Mouse (Mus musculus): ENCODE data around the gene Ext2. TPM values are rescaled to one million over a fixed set of nuclear protein-coding genes. Genes with fewer than 3 reads are reported as not detected.

Ext2 gene
- polyA plus RNA-seq, 1 experiment from 2014 or later, result 102 TPM

DNA sequence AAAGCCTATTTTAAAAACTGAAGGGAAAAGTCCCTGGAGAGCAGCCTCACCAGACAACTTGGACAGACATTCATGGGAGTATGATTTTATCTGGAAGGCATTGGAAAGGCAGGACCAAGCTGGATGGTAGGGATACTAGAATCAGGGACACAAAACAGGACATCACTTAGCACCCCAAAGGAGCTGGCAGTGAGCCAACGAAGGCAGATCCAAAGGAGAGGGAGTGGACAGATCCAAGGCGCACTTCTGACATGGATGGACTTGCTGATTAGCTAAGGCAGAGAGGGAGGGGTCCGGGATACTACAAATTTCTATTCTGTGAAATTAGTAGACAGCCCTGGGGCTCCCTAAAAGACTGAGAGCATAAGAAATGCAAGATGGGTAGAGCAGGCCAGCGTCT is 16.8 kb downstream of the Ext2 start:
- H3K4me3 ChIP-seq (replicated peaks), result no peak overlapping the region
- no peak overlapping the region for H3K4me2 ChIP-seq
- no peaks in the 10 kb centered on the region for H3K27me3 ChIP-seq (replicated peaks)
- no peak overlapping the region for H3K27ac ChIP-seq
- H3K36me3 ChIP-seq, result peaks cover 16% of the 10 kb centered on the region
- no peak overlapping the region for H3K9ac ChIP-seq
- no peak for ATAC-seq (ENCODE audit: insufficient read depth, low FRiP score, low read depth)
- no peaks in the 10 kb centered on the region for H3K4me1 ChIP-seq
- H3K9me3 ChIP-seq, result no peaks in the 10 kb centered on the region
- 87% methylated on average over 4 of the region's 4 CpGs for WGBS

DNA sequence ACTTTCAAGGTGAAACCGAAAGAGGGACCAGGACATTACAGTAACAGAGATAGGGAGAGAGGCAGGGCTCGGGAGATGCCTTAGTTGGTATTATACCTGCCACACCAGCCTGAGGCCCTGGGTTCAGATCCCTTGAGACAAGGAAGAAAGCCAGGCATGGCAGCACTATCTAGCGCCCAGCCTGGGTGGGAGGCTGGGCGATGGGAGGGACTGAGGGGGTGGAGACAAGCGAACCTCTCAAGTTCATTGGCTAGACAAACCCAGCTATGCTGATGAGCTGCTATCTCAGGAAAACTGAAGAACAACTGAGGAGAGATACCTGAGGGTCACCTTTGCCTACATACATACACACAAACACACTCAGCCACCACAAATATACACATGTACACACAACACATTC is 17.3 kb downstream of the Ext2 start:
- H3K4me2 ChIP-seq, result no peak overlapping the region
- no peak for ATAC-seq (ENCODE audit: insufficient read depth, low FRiP score, low read depth)
- 84% methylated on average over 5 of the region's 5 CpGs for WGBS
- H3K4me1 ChIP-seq, result no peaks in the 10 kb centered on the region
- H3K9ac ChIP-seq, result no peak overlapping the region
- peaks cover 12% of the 10 kb centered on the region for H3K36me3 ChIP-seq
- no peak overlapping the region for H3K27ac ChIP-seq
- no peaks in the 10 kb centered on the region for H3K27me3 ChIP-seq (replicated peaks)
- no peaks in the 10 kb centered on the region for H3K9me3 ChIP-seq
- H3K4me3 ChIP-seq (replicated peaks), result no peak overlapping the region

- H3K9ac ChIP-seq, result no peak overlapping the region
- H3K4me1 ChIP-seq, result no peaks in the 10 kb centered on the region
- H3K4me2 ChIP-seq, result no peak overlapping the region
- no peaks in the 10 kb centered on the region for H3K27me3 ChIP-seq (replicated peaks)
- H3K27ac ChIP-seq, result no peak overlapping the region
- ATAC-seq (ENCODE audit: insufficient read depth, low FRiP score, low read depth), result no peak
- H3K4me3 ChIP-seq (replicated peaks), result no peak overlapping the region
- H3K9me3 ChIP-seq, result no peaks in the 10 kb centered on the region
- WGBS, result 91% methylated on average over 2 of the region's 2 CpGs
- H3K36me3 ChIP-seq, result peaks cover 18% of the 10 kb centered on the region
These were observed 19.4 kb downstream of the Ext2 start for GRCm38 (mm10) chr2:93802947-93803346.

DNA sequence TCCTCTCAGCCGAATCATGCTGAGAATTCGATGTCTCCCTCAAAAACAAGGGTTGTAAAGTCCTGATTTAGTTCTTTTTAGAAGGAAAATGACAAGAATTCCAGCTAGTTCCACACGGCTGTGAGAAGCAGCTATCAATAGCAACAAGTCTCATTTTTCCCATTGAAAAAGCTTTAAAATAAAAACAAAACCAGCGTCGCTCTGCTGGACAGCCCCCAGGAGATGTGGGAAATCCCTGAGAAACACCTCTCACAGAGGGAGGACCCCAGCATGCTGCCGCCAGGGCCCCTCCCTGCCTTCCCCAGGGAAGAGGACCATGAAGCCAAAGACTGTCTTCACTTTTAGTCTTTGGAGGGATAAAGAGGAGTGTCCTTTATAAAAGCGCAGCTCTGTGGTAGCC is 21.3 kb downstream of the Ext2 start:
- no peak for ATAC-seq (ENCODE audit: insufficient read depth, low FRiP score, low read depth)
- no peak overlapping the region for H3K27ac ChIP-seq
- no peak overlapping the region for H3K4me3 ChIP-seq (replicated peaks)
- H3K27me3 ChIP-seq (replicated peaks), result no peaks in the 10 kb centered on the region
- H3K36me3 ChIP-seq, result peaks cover 19% of the 10 kb centered on the region
- 87% methylated on average over 7 of the region's 7 CpGs for WGBS
- no peaks in the 10 kb centered on the region for H3K9me3 ChIP-seq
- no peaks in the 10 kb centered on the region for H3K4me1 ChIP-seq
- H3K4me2 ChIP-seq, result no peak overlapping the region
- no peak overlapping the region for H3K9ac ChIP-seq

GRCm38 (mm10) chr2:93797162-93797795 is 25.1 kb downstream of the Ext2 start:
- Histone ChIP-seq H3K4me2 (no peak overlapping the region), H3K9me3 (no peaks in the 10 kb centered on the region), H3K4me1 (0 out of 2 replicates have a peak, but pooled peaks cover under 1% of the 10 kb centered on the region), H3K4me3 (replicated peaks) (no peak overlapping the region), H3K27me3 (replicated peaks) (no peaks in the 10 kb centered on the region), H3K27ac (no peak overlapping the region), H3K36me3 (peaks cover 21% of the 10 kb centered on the region), H3K9ac (no peak overlapping the region)
- no peak for ATAC-seq (ENCODE audit: insufficient read depth, low FRiP score, low read depth)
- WGBS, result 73% methylated on average over 19 of the region's 19 CpGs

DNA sequence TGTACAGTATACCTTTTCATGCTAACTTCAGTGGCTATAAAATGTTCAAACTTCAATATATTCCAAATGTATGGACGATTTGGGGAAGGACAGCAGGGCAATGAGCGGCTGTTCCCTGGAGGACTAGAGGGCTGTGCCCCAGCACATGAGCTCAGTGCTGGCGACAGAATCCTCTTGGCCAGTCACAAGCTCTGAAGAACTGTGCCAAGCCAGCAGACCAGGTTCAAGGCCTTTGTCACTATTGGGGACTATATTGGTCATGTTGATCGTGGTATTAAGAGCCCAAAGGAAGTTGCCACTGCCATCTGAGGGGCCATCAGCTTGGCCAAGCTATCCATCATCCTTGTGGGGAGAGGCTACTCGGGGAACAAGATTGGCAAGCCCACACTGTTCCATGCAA is 28.0 kb downstream of the Ext2 start:
- H3K4me2 ChIP-seq, result no peak overlapping the region
- H3K27ac ChIP-seq, result no peak overlapping the region
- peaks cover 16% of the 10 kb centered on the region; the same call in 1 of the 2 replicates for H3K4me1 ChIP-seq
- no peak overlapping the region for H3K9ac ChIP-seq
- H3K36me3 ChIP-seq, result peaks cover 17% of the 10 kb centered on the region; the same call in 1 of the 2 replicates
- no peaks in the 10 kb centered on the region for H3K27me3 ChIP-seq (replicated peaks)
- ATAC-seq (ENCODE audit: insufficient read depth, low FRiP score, low read depth), result no peak
- 93% methylated on average over 5 of the region's 5 CpGs for WGBS
- H3K9me3 ChIP-seq, result no peaks in the 10 kb centered on the region
- no peak overlapping the region for H3K4me3 ChIP-seq (replicated peaks)

- Histone ChIP-seq H3K4me1 (peaks cover 16% of the 10 kb centered on the region; the same call in 1 of the 2 replicates), H3K4me2 (no peak overlapping the region), H3K27me3 (replicated peaks) (no peaks in the 10 kb centered on the region), H3K36me3 (peaks cover 11% of the 10 kb centered on the region; the same call in 1 of the 2 replicates), H3K4me3 (replicated peaks) (no peak overlapping the region), H3K9me3 (no peaks in the 10 kb centered on the region), H3K9ac (no peak overlapping the region), H3K27ac (peak overlapping the region; percentile 73)
- peak; percentile 86; the same call in 1 of the 2 replicates for ATAC-seq (ENCODE audit: insufficient read depth, low FRiP score, low read depth)
- WGBS, result 44% methylated on average over 13 of the region's 13 CpGs
These were observed 30.6 kb downstream of the Ext2 start for GRCm38 (mm10) chr2:93791516-93792499.

GRCm38 (mm10) chr2:93790798-93791345 is 31.5 kb downstream of the Ext2 start:
- Histone ChIP-seq H3K4me3 (replicated peaks) (no peak overlapping the region), H3K27ac (peak overlapping the region; percentile 73; the same call in 1 of the 2 replicates), H3K36me3 (peaks cover 5% of the 10 kb centered on the region; the same call in 1 of the 2 replicates), H3K9me3 (no peaks in the 10 kb centered on the region), H3K27me3 (replicated peaks) (no peaks in the 10 kb centered on the region), H3K4me1 (peaks cover 16% of the 10 kb centered on the region; the same call in 1 of the 2 replicates), H3K9ac (no peak overlapping the region), H3K4me2 (no peak overlapping the region)
- no peak for ATAC-seq (ENCODE audit: insufficient read depth, low FRiP score, low read depth)
- WGBS, result 81% methylated on average over 4 of the region's 4 CpGs

DNA sequence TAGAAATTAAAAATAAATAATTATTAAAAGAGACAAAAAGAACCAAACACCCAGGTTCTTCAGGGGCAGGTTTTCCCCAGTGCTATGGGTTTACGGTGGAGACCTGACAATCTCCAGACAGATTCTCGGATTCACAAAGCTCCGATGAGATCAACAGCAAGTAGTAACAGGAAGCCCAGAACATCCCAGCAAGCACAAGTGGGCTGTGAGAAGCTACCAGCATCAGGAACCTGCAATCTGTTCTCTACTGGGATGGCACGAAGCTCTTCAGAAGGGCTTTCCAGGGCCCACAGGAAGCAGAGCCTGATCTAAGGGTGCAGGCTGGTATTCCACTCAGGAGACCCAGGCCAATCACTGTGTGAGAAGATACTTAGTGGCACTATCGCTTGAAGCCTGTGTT is 33.8 kb downstream of the Ext2 start:
- Histone ChIP-seq H3K4me1 (peaks cover 16% of the 10 kb centered on the region; the same call in 1 of the 2 replicates), H3K36me3 (no peaks in the 10 kb centered on the region), H3K27ac (no peak overlapping the region), H3K4me3 (replicated peaks) (no peak overlapping the region), H3K9ac (no peak overlapping the region), H3K4me2 (no peak overlapping the region), H3K9me3 (no peaks in the 10 kb centered on the region), H3K27me3 (replicated peaks) (no peaks in the 10 kb centered on the region)
- no peak for ATAC-seq (ENCODE audit: insufficient read depth, low FRiP score, low read depth)
- 79% methylated on average over 5 of the region's 5 CpGs for WGBS

DNA sequence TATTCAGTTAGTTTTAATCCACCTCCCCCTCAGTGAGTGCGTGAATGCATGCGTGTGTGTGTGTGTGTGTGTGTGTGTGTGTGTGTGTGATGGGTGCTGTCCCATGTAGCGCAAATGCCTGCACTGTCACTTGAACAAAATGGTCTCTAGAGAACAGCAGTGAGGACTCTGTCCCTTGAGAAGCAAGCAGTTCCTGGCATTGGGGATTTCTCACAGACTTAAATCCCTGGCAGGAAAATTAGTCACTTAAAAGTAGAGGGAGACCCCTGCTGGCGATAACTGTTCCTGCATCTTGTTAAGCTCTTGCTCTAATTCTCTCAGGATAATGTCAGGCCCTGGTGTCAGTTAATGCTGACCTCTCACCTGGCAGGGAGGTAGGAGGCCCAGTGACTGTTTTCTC is 36.2 kb downstream of the Ext2 start:
- Histone ChIP-seq H3K27ac (no peak overlapping the region), H3K27me3 (replicated peaks) (no peaks in the 10 kb centered on the region), H3K9ac (no peak overlapping the region), H3K4me1 (peaks cover 5% of the 10 kb centered on the region; the same call in 1 of the 2 replicates), H3K9me3 (no peaks in the 10 kb centered on the region), H3K36me3 (no peaks in the 10 kb centered on the region), H3K4me3 (replicated peaks) (no peak overlapping the region), H3K4me2 (no peak overlapping the region)
- 44% methylated on average over 4 of the region's 4 CpGs for WGBS
- no peak for ATAC-seq (ENCODE audit: insufficient read depth, low FRiP score, low read depth)

- H3K4me3 ChIP-seq (replicated peaks), result no peak overlapping the region
- H3K4me1 ChIP-seq, result no peaks in the 10 kb centered on the region
- H3K36me3 ChIP-seq, result no peaks in the 10 kb centered on the region
- H3K9me3 ChIP-seq, result no peaks in the 10 kb centered on the region
- no peak overlapping the region for H3K4me2 ChIP-seq
- no peak for ATAC-seq (ENCODE audit: insufficient read depth, low FRiP score, low read depth)
- WGBS, result 53% methylated on average over 2 of the region's 2 CpGs
- no peak overlapping the region for H3K27ac ChIP-seq
- H3K9ac ChIP-seq, result no peak overlapping the region
- no peaks in the 10 kb centered on the region for H3K27me3 ChIP-seq (replicated peaks)
These were observed 37.0 kb downstream of the Ext2 start for GRCm38 (mm10) chr2:93785432-93785798.

All from stomach, embryonic 15.5 days (tissue).